Mouse (Mus musculus): Measurements from ENCODE around the gene Vps72.

The Vps72 gene

GRCm38 (mm10) chr3:95171105-95171504 is 60.3 kb downstream of the Vps72 start:
- DNase-seq, result no peak
